Mouse (Mus musculus): Measurements from ENCODE around the gene 4930402K13Rik.
"Not testable (repeated sequence)": the region's sequence is repeated elsewhere in the genome, so short reads cannot be mapped to it uniquely, and the experiment has no call there.

- TF ChIP-seq POU5F1 (IDR thresholded peaks at IDR 0.05; ENCODE audit: borderline replicate concordance, low read length) = not testable (repeated sequence)
- peak; percentile 27 for TF ChIP-seq CTCF (conservative IDR thresholded peaks at IDR 0.05; ENCODE audit: low read length)
Observed at GRCm38 (mm10) chrX:9060952-9061351, 43.4 kb upstream of the 4930402K13Rik start.

Measured in E14TG2a.4 (cell line).